Mouse (Mus musculus) myocyte (in vitro differentiated cells): ENCODE data around the gene Prg2.

Source experiments
- CEBPB ChIP-seq: IDR thresholded peaks from 2 replicates; pipeline ENCODE4 v1.6.1; 2011; ENCODE audit warnings: mild to moderate bottlenecking, moderate library complexity; ENCODE audit not compliant: poor library complexity, insufficient read depth, severe bottlenecking
- E2F4 ChIP-seq: IDR thresholded peaks from one replicate; pipeline ENCODE4 v1.6.1; 2011; ENCODE audit warnings: mild to moderate bottlenecking, control low read depth, moderate library complexity; ENCODE audit not compliant: insufficient read depth
- MAX ChIP-seq: IDR thresholded peaks from one replicate; pipeline ENCODE4 v1.6.1; 2011; ENCODE audit warnings: low read depth, mild to moderate bottlenecking, control low read depth
- MYOD1 ChIP-seq, 3 experiments: IDR thresholded peaks; one replicate each; pipeline ENCODE4 v1.6.1; 2011; ENCODE audit warnings: control low read depth in 2 of 3, low read depth in 2 of 3, mild to moderate bottlenecking in 2 of 3, moderate library complexity in 1 of 3; ENCODE audit not compliant: insufficient read length in 2 of 3, control insufficient read depth in 1 of 3
- MYOG ChIP-seq, 3 experiments: IDR thresholded peaks; one replicate each; pipeline ENCODE4 v1.6.1; 2011; ENCODE audit warnings: control low read depth in 2 of 3, low read depth in 2 of 3, mild to moderate bottlenecking in 2 of 3; ENCODE audit not compliant: insufficient read length in 2 of 3, control insufficient read depth in 1 of 3, insufficient read depth in 1 of 3
- POLR2A ChIP-seq: IDR thresholded peaks from one replicate; pipeline ENCODE4 v1.6.1; 2011; ENCODE audit warnings: low read depth, mild to moderate bottlenecking, control low read depth, moderate library complexity; ENCODE audit not compliant: insufficient read length
- POLR2AphosphoS2 ChIP-seq: IDR thresholded peaks from one replicate; pipeline ENCODE4 v1.6.1; 2011; ENCODE audit warnings: low read depth, control low read depth; ENCODE audit not compliant: insufficient read length
- REST ChIP-seq: IDR thresholded peaks from one replicate; pipeline ENCODE4 v1.6.1; 2011; ENCODE audit warnings: mild to moderate bottlenecking, control low read depth, moderate library complexity; ENCODE audit not compliant: insufficient read depth, insufficient read length
- SRF ChIP-seq: IDR thresholded peaks from one replicate; pipeline ENCODE4 v1.6.1; 2011; ENCODE audit warnings: low read depth; ENCODE audit not compliant: control insufficient read depth, insufficient read length
- TCF12 ChIP-seq: IDR thresholded peaks from one replicate; pipeline ENCODE4 v1.6.1; 2011; ENCODE audit warnings: mild to moderate bottlenecking, control low read depth; ENCODE audit not compliant: poor library complexity, insufficient read depth, severe bottlenecking
- TCF3 ChIP-seq: IDR thresholded peaks from one replicate; pipeline ENCODE4 v1.6.1; 2011; ENCODE audit warnings: low read depth, control low read depth; ENCODE audit not compliant: insufficient read length
- USF1 ChIP-seq: IDR thresholded peaks from one replicate; pipeline ENCODE4 v1.6.1; 2011; ENCODE audit warnings: low read depth, mild to moderate bottlenecking, control low read depth, moderate library complexity

- TF ChIP-seq POLR2A (no peak), POLR2AphosphoS2 (no peak), MYOD1 (IDR thresholded peaks at IDR 0.05; ENCODE audit: control insufficient read depth in 1 of 3, insufficient read length in 2 of 3, low read depth in 2 of 3) (no peak), USF1 (no peak), TCF12 (no peak), MAX (no peak), SRF (no peak), CEBPB (no peak), MYOG (IDR thresholded peaks at IDR 0.05; ENCODE audit: control insufficient read depth in 1 of 3, insufficient read depth in 1 of 3, insufficient read length in 2 of 3, low read depth in 2 of 3) (no peak), E2F4 (no peak), TCF3 (no peak), REST (no peak)
Measured at GRCm38 (mm10) chr2:85012679-85013078, 32.4 kb downstream of the Prg2 start.
